Mouse (Mus musculus): ENCODE measurements around the gene Nupl2. TPM values are rescaled to one million over a fixed set of nuclear protein-coding genes. Genes with fewer than 3 reads are reported as not detected.

Gene Nupl2
- polyA plus RNA-seq, 2 experiments: 10.5 to 15.9 TPM

DNA sequence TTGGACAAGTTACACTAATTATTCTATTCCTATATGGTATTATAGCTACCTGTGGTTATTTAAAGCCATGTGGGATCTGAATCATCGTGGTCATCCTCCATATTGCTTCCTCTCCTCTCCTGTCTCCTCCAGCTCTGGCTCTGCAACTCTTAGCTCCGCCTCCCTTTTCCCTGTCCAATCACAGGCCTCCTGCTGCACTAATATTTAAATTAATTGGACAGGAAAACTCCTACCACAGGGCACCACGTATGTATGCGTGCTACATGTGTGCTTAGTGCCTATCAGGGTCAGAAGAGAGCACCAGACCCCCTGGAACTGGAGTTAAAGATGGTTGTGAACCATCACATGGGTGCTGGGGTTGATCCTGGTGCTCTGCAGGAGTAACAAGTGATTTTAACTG lies 23.7 kb downstream of the Nupl2 start:
- peaks cover 8% of the 10 kb centered on the region for H3K36me3 ChIP-seq (ENCODE audit: control insufficient read depth, insufficient read depth, low read length)
- 62% methylated on average over 4 of the region's 4 CpGs for WGBS
- no peak overlapping the region for H3K27ac ChIP-seq (replicated peaks; ENCODE audit: low read depth, low read length)
- H3K9ac ChIP-seq (ENCODE audit: low read depth, low read length, severe bottlenecking): no peak overlapping the region
- no peaks in the 10 kb centered on the region for H3K9me3 ChIP-seq (ENCODE audit: control insufficient read depth, low read length)
- H3K27me3 ChIP-seq (ENCODE audit: control insufficient read depth, insufficient read depth, low read length): no peaks in the 10 kb centered on the region
- no peak for TF ChIP-seq POLR2A (IDR thresholded peaks at IDR 0.05; ENCODE audit: borderline replicate concordance, extremely low read depth, insufficient read depth, insufficient read length)
- H3K4me3 ChIP-seq (replicated peaks; ENCODE audit: low read length): no peak overlapping the region
- DNase-seq (ENCODE audit: low spot score): no peak
- no peaks in the 10 kb centered on the region for H3K4me1 ChIP-seq (ENCODE audit: control insufficient read depth, insufficient read depth, low read length)
- H3K4me2 ChIP-seq (replicated peaks; ENCODE audit: low read depth, low read length, severe bottlenecking): no peak overlapping the region
- ATAC-seq (ENCODE audit: low FRiP score, low read depth): no peak

DNA sequence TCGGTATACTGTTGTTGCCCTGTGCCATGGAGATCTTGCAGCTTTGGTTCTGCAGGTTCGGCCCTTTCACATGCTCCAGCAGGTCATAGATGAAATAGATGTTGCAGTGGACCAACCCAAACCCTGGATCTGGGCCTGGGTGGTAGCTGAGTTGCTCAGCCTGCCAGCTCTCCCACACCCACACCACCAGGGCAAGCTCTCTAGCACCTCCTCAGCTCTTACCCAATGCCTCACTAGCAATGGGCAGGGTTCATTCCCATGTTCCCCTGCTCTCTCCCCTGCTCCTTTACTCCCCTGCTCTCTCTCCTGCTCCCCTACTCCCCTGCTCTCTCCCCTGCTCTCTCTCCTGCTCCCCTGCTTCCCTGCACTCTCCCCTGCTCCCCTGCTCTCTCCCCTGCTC lies 27.1 kb downstream of the Nupl2 start:
- Histone ChIP-seq H3K36me3 (ENCODE audit: control insufficient read depth, insufficient read depth, low read length) (no peaks in the 10 kb centered on the region), H3K4me1 (ENCODE audit: control insufficient read depth, insufficient read depth, low read length) (no peaks in the 10 kb centered on the region), H3K9me3 (ENCODE audit: control insufficient read depth, low read length) (no peaks in the 10 kb centered on the region), H3K27ac (replicated peaks; ENCODE audit: low read depth, low read length) (no peak overlapping the region), H3K4me2 (replicated peaks; ENCODE audit: low read depth, low read length, severe bottlenecking) (no peak overlapping the region), H3K9ac (ENCODE audit: low read depth, low read length, severe bottlenecking) (no peak overlapping the region), H3K4me3 (replicated peaks; ENCODE audit: low read length) (no peak overlapping the region), H3K27me3 (ENCODE audit: control insufficient read depth, insufficient read depth, low read length) (no peaks in the 10 kb centered on the region)
- no peak for ATAC-seq (ENCODE audit: low FRiP score, low read depth)
- DNase-seq (ENCODE audit: low spot score): no peak
- WGBS: 77% methylated on average over 2 of the region's 2 CpGs
- TF ChIP-seq POLR2A (IDR thresholded peaks at IDR 0.05; ENCODE audit: borderline replicate concordance, extremely low read depth, insufficient read depth, insufficient read length): no peak

DNA sequence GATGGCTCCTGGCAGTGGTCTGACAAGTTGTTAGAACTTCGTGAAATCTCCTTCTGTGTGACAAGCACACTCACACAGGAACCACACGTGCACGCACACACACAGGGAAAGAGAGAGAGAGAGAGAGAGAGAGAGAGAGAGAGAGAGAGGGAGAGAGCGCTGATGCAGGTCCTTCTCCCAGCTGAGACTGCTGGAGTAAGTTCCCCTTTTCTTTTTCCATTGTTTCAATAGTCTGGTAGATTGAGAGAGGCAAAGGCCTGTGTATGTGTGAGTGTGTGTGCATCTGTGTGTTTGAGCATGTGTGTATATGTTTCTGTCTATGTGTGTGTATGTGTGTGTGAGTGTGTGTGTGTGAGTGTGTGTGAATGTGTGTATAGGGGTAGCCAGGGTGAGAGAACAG lies 36.2 kb downstream of the Nupl2 start:
- Histone ChIP-seq H3K27ac (replicated peaks; ENCODE audit: low read depth, low read length) (no peak overlapping the region), H3K4me2 (replicated peaks; ENCODE audit: low read depth, low read length, severe bottlenecking) (no peak overlapping the region), H3K27me3 (ENCODE audit: control insufficient read depth, insufficient read depth, low read length) (no peaks in the 10 kb centered on the region), H3K36me3 (ENCODE audit: control insufficient read depth, insufficient read depth, low read length) (no peaks in the 10 kb centered on the region), H3K9ac (ENCODE audit: low read depth, low read length, severe bottlenecking) (no peak overlapping the region), H3K4me3 (replicated peaks; ENCODE audit: low read length) (no peak overlapping the region), H3K9me3 (ENCODE audit: control insufficient read depth, low read length) (no peaks in the 10 kb centered on the region), H3K4me1 (ENCODE audit: control insufficient read depth, insufficient read depth, low read length) (no peaks in the 10 kb centered on the region)
- no peak for ATAC-seq (ENCODE audit: low FRiP score, low read depth)
- no peak for DNase-seq (ENCODE audit: low spot score)
- 83% methylated on average over 4 of the region's 4 CpGs for WGBS
- TF ChIP-seq POLR2A (IDR thresholded peaks at IDR 0.05; ENCODE audit: borderline replicate concordance, extremely low read depth, insufficient read depth, insufficient read length): no peak

DNA sequence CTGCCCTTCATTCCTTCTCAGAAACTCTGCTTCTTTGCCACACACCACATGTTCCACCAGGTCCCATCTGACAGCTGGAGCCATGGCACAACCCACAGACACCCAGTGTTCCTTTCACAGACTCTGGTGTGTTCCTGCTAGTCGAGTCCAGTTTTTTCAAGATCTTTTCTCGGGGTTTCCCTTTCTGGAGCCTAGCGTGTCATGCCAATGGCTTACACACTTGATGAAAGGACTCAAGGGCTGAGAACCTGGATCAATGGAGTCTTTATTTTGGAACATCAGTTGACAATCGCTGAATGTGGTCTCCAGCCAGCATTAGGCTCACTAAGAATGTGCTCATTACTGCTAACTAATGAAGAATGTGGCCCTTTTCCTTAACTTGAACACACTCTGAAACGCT lies 37.7 kb downstream of the Nupl2 start:
- Histone ChIP-seq H3K36me3 (ENCODE audit: control insufficient read depth, insufficient read depth, low read length) (no peaks in the 10 kb centered on the region), H3K27me3 (ENCODE audit: control insufficient read depth, insufficient read depth, low read length) (no peaks in the 10 kb centered on the region), H3K4me1 (ENCODE audit: control insufficient read depth, insufficient read depth, low read length) (no peaks in the 10 kb centered on the region), H3K27ac (replicated peaks; ENCODE audit: low read depth, low read length) (no peak overlapping the region), H3K9me3 (ENCODE audit: control insufficient read depth, low read length) (no peaks in the 10 kb centered on the region), H3K9ac (ENCODE audit: low read depth, low read length, severe bottlenecking) (no peak overlapping the region), H3K4me3 (replicated peaks; ENCODE audit: low read length) (no peak overlapping the region), H3K4me2 (replicated peaks; ENCODE audit: low read depth, low read length, severe bottlenecking) (no peak overlapping the region)
- WGBS: 83% methylated on average over 5 of the region's 5 CpGs
- DNase-seq (ENCODE audit: low spot score): no peak
- ATAC-seq (ENCODE audit: low FRiP score, low read depth): no peak
- TF ChIP-seq POLR2A (IDR thresholded peaks at IDR 0.05; ENCODE audit: borderline replicate concordance, extremely low read depth, insufficient read depth, insufficient read length): no peak

DNA sequence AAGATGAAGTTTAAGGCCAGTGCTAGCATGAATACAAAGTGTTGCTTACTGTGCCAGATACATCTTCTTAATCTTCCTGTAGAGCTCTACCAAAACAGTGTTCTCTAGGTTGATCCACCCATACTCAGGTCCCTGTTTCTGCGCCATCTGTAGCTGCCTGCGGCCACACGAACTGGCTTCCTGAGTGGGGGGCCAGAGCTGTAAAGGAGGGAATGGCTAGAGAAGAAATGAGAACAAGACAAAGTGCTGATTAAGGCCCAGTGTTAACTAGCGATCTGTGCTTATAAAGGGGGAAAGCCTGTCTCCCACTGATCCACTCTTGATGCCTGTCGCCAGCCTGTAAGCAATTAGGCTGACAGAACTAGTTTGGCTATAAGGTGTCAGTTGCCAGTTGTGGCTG lies 38.5 kb downstream of the Nupl2 start:
- Histone ChIP-seq H3K36me3 (ENCODE audit: control insufficient read depth, insufficient read depth, low read length) (no peaks in the 10 kb centered on the region), H3K9ac (ENCODE audit: low read depth, low read length, severe bottlenecking) (no peak overlapping the region), H3K4me2 (replicated peaks; ENCODE audit: low read depth, low read length, severe bottlenecking) (no peak overlapping the region), H3K4me1 (ENCODE audit: control insufficient read depth, insufficient read depth, low read length) (no peaks in the 10 kb centered on the region), H3K27ac (replicated peaks; ENCODE audit: low read depth, low read length) (no peak overlapping the region), H3K9me3 (ENCODE audit: control insufficient read depth, low read length) (no peaks in the 10 kb centered on the region), H3K27me3 (ENCODE audit: control insufficient read depth, insufficient read depth, low read length) (no peaks in the 10 kb centered on the region), H3K4me3 (replicated peaks; ENCODE audit: low read length) (no peak overlapping the region)
- DNase-seq (ENCODE audit: low spot score) (no peak), ATAC-seq (ENCODE audit: low FRiP score, low read depth) (no peak)
- 69% methylated on average over 5 of the region's 5 CpGs for WGBS
- no peak for TF ChIP-seq POLR2A (IDR thresholded peaks at IDR 0.05; ENCODE audit: borderline replicate concordance, extremely low read depth, insufficient read depth, insufficient read length)

DNA sequence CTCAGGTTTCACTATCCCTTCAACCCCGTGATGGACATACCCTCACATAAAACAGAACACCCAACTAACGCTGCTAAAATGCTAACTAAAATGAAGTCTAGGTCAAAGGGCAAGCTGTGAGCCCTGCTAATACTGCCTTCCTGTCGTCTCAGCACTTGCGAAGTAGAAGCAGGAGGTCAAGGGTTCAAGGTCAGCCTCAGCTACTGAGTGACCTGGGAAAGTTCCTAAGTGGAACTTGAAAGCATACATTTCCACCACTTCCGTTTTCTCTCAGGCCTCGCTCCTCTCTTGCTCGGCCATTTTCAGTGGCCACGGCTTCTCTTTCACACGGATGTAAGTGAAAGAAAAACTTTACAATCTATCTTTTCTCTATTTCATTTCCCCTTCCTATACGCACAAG lies 43.2 kb downstream of the Nupl2 start:
- DNase-seq (ENCODE audit: low spot score): no peak
- no peak overlapping the region for H3K4me3 ChIP-seq (replicated peaks; ENCODE audit: low read length)
- ATAC-seq (ENCODE audit: low FRiP score, low read depth): no peak
- no peak overlapping the region for H3K9ac ChIP-seq (ENCODE audit: low read depth, low read length, severe bottlenecking)
- no peak for TF ChIP-seq POLR2A (IDR thresholded peaks at IDR 0.05; ENCODE audit: borderline replicate concordance, extremely low read depth, insufficient read depth, insufficient read length)
- H3K4me2 ChIP-seq (replicated peaks; ENCODE audit: low read depth, low read length, severe bottlenecking): no peak overlapping the region
- 48% methylated on average over 10 of the region's 10 CpGs for WGBS
- no peaks in the 10 kb centered on the region for H3K4me1 ChIP-seq (ENCODE audit: control insufficient read depth, insufficient read depth, low read length)
- no peaks in the 10 kb centered on the region for H3K36me3 ChIP-seq (ENCODE audit: control insufficient read depth, insufficient read depth, low read length)
- H3K9me3 ChIP-seq (ENCODE audit: control insufficient read depth, low read length): no peaks in the 10 kb centered on the region
- no peaks in the 10 kb centered on the region for H3K27me3 ChIP-seq (ENCODE audit: control insufficient read depth, insufficient read depth, low read length)
- H3K27ac ChIP-seq (replicated peaks; ENCODE audit: low read depth, low read length): no peak overlapping the region
